Mouse (Mus musculus): Measurements from ENCODE around the gene Nedd8. TPM values are rescaled to one million over a fixed set of nuclear protein-coding genes. Genes with fewer than 3 reads are reported as not detected.

Nedd8 gene
- polyA plus RNA-seq, 1 experiment: 383 TPM

DNA sequence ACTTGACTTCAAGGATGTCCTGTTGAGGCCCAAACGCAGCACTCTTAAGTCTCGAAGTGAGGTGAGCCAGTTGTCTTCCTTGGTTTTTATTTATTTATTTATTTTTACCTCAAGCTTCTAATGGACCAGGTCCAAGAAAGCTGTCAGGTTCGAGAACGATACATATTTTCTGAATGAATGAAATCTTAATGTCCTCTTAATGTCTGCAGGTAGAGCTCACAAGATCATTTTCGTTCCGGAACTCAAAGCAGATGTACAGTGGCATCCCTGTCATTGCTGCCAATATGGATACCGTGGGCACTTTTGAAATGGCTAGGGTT lies 777 bp upstream of the Nedd8 start:
- no peak for DNase-seq (ENCODE audit: extremely low spot score in 1 of 2, low spot score in 1 of 2)

DNA sequence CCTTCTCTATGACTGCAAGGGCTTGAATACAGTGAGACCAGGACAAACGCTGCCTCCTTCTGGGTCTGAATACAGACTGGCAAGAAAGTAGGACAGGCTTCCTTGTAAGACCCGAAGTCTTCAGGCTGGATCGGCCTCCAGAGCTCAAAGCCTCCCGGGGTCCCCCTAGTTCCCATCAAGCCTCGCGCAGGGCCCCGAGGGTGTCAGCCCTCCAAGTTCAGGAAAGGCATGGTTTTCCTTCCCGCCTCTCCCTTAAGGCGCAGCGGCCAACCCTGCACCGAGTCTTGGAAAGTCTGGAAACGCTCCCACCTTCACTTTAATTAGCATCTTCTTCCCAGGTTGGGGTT lies 465 bp downstream of the Nedd8 start:
- peak in 1 of 2 experiments; percentile 44 for DNase-seq (ENCODE audit: extremely low spot score in 1 of 2, low spot score in 1 of 2)

- no peak for DNase-seq (ENCODE audit: extremely low spot score in 1 of 2, low spot score in 1 of 2)
These were observed 11.3 kb downstream of the Nedd8 start for GRCm38 (mm10) chr14:55660636-55661035.

DNA sequence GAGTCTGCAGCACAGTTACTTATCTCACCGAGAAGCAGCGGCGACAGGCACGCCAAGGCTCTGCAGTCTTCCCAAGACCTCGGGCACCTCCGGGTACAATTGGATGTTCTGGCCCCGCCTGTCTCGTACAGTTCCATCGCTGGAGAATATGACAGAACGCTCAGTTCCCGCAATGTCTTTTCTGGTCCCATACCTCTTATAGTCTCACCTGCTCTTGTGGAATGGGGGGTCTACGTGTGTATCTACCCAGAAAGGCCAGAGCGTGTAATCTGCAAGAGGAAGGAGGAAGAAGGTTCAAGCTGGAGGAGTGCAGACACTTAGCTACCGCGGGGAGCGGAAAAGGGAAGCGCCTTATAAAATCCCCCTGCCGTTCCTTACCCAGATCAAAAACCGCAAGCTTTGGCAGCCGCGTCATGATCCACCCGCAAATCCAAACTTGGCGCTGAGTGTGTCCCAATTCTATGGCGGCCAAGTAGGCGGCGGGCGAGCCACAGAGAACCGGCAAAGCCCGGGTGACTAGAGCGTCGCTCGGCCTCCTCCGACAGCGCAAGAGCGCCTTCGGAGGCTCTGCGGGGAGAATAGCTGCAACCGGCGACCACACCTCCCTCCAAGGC lies 11.9 kb downstream of the Nedd8 start, which contains the start of gene Mdp1:
TSS of gene Mdp1 (minus strand) at position 549 of the 614 bp plus-strand sequence.
- peak; percentile 66 to 87 for DNase-seq (ENCODE audit: extremely low spot score in 1 of 2, low spot score in 1 of 2)

DNA sequence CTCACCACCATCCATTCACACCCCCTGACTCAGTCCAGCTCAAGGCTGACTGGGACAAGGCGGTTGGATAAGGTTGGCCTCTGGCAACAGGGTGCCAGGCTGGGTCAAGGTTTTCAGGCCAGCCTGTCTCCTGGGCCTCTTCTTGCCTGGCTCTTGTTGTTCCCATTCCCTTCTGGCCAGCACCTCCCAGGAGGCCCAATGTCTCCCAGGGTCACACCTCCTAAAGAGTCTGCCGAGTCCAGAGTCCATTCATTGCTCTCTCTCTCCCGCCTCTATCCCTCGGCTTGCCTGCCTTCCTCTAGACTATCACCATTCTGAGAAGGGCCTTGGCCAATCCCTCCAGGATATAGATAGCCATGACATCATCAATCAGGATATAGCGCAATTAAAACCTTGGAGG lies 13.9 kb downstream of the Nedd8 start:
- DNase-seq (ENCODE audit: extremely low spot score in 1 of 2, low spot score in 1 of 2): no peak

DNA sequence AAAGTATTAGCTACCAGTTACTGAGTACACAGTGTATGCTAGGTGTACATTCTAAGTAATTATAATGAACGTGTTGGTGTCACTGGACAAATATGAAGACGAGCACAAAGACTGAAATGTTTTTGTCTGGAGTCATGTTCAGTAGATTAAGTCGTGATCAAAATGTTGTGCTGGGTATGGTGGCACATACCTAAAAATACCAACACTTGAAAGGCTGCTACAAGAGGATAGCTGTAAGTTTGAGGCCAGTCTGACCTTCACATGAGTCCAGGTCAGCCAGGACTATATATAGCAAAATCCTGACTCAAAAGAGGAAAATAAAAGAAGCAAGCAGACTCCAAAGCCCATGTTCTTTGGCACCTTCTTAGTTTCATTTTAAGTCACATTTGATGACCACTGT lies 15.0 kb downstream of the Nedd8 start:
- DNase-seq (ENCODE audit: extremely low spot score in 1 of 2, low spot score in 1 of 2): no peak

- no peak for DNase-seq (ENCODE audit: extremely low spot score in 1 of 2, low spot score in 1 of 2)
These were observed 20.4 kb downstream of the Nedd8 start for GRCm38 (mm10) chr14:55651528-55651927.

DNA sequence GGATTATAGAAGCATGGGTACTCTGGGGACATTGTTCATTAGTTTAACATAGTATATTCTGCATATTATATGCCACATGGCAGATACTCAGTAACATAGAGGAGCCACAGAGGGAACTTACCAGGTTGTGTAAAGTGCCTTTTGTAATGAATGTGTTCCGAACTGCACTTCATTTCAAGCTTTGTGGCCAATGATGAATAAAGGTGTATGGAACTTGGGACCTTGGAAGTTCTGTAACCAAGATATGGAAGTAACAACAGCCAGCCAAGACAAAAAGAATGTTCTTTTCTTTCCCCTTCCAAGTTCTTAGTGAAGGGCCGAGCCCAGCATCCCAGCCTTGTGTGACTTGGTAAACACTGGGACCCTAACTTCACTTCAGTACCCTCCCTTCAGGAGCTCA lies 22.0 kb downstream of the Nedd8 start, which contains the start of gene Tssk4:
TSS of gene Tssk4 (plus strand) at position 301 of the 400 bp plus-strand sequence.
- no peak for DNase-seq (ENCODE audit: extremely low spot score in 1 of 2, low spot score in 1 of 2)

GRCm38 (mm10) chr14:55644261-55644888 lies 27.5 kb downstream of the Nedd8 start:
- DNase-seq (ENCODE audit: extremely low spot score in 1 of 2, low spot score in 1 of 2): no peak

- DNase-seq (ENCODE audit: extremely low spot score in 1 of 2, low spot score in 1 of 2): peak; percentile 59 to 83
These were observed 28.6 kb downstream of the Nedd8 start, which contains the start of gene Tm9sf1 for GRCm38 (mm10) chr14:55643060-55643907. Gene Tm9sf1, minus strand, starts transcription at chr14:55643806.

DNA sequence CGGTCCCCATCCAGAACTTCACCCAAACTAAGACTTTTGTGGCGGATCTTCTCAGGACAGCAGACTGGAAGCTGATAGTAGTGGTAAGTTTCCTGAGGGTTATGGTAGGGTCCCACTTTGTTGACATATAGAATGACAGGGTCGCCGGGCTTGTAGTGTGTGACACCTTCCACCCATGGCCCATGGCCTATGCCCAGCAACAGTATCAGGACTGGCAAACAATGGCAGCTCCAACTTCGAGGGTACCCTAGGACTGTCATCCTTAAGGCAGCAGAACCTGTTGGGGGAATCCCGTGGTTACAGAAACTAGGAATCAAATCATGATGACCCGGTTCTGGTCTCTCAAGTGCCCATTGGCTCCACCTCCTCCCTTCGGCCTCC lies 29.3 kb downstream of the Nedd8 start:
- DNase-seq (ENCODE audit: extremely low spot score in 1 of 2, low spot score in 1 of 2): no peak

GRCm38 (mm10) chr14:55641291-55641690 lies 30.6 kb downstream of the Nedd8 start:
- DNase-seq (ENCODE audit: extremely low spot score in 1 of 2, low spot score in 1 of 2): no peak

DNA sequence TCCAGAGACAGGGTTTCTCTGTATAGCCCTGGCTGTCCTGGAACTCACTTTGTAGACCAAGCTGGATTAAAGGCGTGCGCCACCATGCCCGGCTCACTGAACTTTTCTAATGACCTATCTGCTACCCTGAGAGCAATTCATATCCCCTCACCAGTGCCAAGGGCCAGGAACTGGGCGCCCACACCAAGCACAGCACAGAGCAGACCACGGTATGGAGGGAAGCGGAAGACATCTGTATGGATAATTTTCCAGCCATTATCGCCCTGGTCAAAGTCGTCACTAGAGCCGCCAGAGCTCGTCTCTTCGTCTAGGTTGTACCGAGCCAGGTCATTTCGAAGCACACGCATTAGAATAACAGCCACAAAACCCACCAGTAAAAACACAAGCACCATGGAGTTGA lies 31.1 kb downstream of the Nedd8 start:
- no peak for DNase-seq (ENCODE audit: extremely low spot score in 1 of 2, low spot score in 1 of 2)

- DNase-seq (ENCODE audit: extremely low spot score in 1 of 2, low spot score in 1 of 2): no peak
These were observed 34.1 kb downstream of the Nedd8 start, which contains the start of gene Gm49378 for GRCm38 (mm10) chr14:55637795-55638194. Gene Gm49378, minus strand, starts transcription at chr14:55637895.

- DNase-seq (ENCODE audit: extremely low spot score in 1 of 2, low spot score in 1 of 2): peak; percentile 85 to 93
These were observed 36.4 kb downstream of the Nedd8 start, which contains the start of gene Ipo4 for GRCm38 (mm10) chr14:55635523-55636007. Gene Ipo4, minus strand, starts transcription at chr14:55635957.

GRCm38 (mm10) chr14:55634874-55635522 lies 36.9 kb downstream of the Nedd8 start:
- DNase-seq (ENCODE audit: extremely low spot score in 1 of 2, low spot score in 1 of 2): peak in 1 of 2 experiments; percentile 25

DNA sequence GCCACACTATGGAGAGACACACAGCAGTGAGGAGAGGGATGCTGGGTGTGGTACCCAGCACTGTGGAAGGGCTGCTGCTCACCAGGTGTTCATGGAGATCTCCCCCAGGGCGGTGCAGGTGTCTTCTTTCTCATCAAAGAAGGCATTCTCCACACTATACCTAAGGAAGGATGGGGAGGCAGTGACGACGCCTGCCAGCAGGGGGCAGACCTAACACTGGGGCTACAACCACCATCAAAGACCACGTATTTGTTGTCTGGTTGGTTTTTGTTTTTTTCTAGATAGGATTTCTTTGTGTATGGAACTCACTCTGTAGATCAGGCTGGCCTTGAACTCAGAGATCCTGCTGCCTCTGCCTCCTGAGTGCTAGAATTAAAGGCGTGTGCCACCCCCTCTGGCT lies 42.6 kb downstream of the Nedd8 start:
- DNase-seq (ENCODE audit: extremely low spot score in 1 of 2, low spot score in 1 of 2): peak in 1 of 2 experiments; percentile 54

- DNase-seq (ENCODE audit: extremely low spot score in 1 of 2, low spot score in 1 of 2): no peak
These were observed 43.7 kb downstream of the Nedd8 start for GRCm38 (mm10) chr14:55628077-55628827.

- DNase-seq (ENCODE audit: extremely low spot score in 1 of 2, low spot score in 1 of 2): no peak
These were observed 53.3 kb downstream of the Nedd8 start for GRCm38 (mm10) chr14:55618486-55619195.
